Mouse (Mus musculus) megakaryocyte-erythroid progenitor cell, adult 5-6 weeks (primary cell): ENCODE measurements around the gene Xylt2. TPM values are rescaled to one million over a fixed set of nuclear protein-coding genes. Genes with fewer than 3 reads are reported as not detected.
A peak's percentile ranks its signal among the peaks of the same experiment; 100 is the strongest.
"Not testable (repeated sequence)": the region's sequence is repeated elsewhere in the genome, so short reads cannot be mapped to it uniquely, and the experiment has no call there.

Experiments
- ATAC-seq: replicated peaks from 2 replicates; pipeline ENCODE4 v1.8.0; 2016; ENCODE audit warnings: mild to moderate bottlenecking, inconsistent platforms; ENCODE audit not compliant: severe bottlenecking, poor library complexity, low FRiP score, low TSS enrichment
- total RNA-seq, 2 experiments: library from RNA; stranded (forward) in 1 of 2; stranded (reverse) in 1 of 2; fragments of 200-1000, 215-1000 nt in 1 of 2; fragments of >200 nt in 1 of 2; fragmentation: Nextera tagmentation in 1 of 2; gene quantifications; 2 replicates each; pipeline ENCODE4 v1.2.3; 2014 to 2017

Gene Xylt2
- total RNA-seq (2014; fragmentation: Nextera tagmentation) (4.8 and 5.2 TPM in 2 replicates), total RNA-seq (2017) (3.8 and 5.0 TPM in 2 replicates)

DNA sequence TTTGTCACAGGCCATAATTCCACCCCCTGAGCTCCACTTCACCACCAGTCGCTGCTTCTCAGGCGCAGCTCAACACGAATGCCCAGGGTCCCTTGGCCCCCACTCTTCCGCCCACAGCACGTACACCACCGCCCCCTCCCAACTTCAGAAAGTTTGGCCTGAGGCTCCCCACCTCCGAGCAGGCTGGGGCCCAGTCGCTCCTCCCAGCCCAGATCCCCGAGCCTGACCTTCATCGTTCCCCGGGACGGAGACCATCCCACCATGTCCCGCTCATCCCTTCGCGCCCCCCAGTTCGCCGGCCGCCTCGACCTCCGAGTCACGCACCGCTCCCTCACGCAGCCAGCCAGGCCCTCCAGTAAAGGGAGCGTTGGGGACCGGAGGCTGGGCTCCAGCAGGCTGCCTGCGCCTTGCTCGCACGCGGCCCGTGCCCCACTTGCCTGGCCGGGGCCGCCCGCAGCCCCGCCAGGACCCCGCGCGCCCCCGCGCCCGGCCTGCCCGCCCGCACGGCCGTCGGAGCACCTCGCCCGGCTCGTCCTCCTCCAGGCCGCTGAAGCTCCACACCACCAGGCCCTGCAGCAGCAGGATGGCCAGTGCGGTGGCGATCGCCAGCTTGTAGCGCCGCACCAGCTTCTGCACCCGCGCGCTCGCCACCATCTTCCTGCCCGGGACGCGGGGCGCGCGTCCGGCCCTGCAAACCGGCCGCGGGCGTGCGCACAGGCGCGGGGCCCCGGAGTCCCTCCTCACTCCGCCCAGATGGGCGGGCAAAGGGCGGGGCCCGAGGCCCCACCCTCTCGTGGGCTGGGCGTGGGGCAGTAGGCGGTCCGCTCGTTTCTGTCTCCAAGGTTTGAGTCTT lies at the start of gene Xylt2:
Xylt2 (minus strand) TSS at position 762 of the 853 bp plus-strand sequence.
- ATAC-seq = peak; percentile 94

DNA sequence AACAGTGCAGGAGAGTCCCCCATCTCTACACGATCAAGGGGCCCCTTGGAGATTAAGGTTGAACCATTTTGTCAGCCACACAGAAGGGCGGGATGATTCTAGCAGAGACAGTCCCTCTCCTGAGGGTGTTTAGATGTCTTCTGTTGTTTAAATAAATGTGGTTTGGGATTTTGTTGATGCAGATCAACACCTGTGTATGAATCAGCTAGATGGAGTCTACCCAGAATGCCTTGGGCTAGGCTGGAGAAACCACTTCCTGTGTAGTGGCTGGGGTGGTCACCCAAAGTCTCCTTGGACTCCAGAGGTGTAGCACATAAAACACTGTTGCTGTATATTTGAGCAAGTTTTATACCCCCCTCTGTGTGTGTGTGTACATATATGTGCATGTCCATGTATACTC lies 41.9 kb upstream of the Xylt2 start:
- no peak for ATAC-seq

- no peak for ATAC-seq
Measured at GRCm38 (mm10) chr11:94718113-94718909, 41.0 kb upstream of the Xylt2 start.

GRCm38 (mm10) chr11:94717239-94717638 lies 39.9 kb upstream of the Xylt2 start:
- no peak for ATAC-seq

- ATAC-seq = no peak
Measured at GRCm38 (mm10) chr11:94716754-94717153, 39.4 kb upstream of the Xylt2 start.

DNA sequence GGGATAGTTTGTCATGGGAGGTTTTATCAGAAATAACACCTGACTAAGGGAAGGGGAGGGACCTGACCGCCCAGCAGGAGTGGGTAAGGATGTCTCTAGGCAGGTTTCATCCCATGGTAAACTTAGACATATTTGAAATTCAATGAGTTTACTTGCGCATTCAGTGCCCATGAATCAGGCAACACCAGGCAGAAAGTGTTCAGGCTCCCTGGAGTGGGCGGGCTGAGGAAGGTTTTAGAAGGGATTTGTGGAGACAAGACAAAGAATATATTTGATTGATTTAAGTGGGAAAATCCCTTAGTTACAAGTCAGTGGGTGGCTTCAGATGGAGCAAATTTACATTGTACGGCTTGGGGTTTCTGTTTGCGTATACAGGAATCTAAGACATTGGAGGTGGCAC lies 38.3 kb upstream of the Xylt2 start:
- ATAC-seq = no peak

DNA sequence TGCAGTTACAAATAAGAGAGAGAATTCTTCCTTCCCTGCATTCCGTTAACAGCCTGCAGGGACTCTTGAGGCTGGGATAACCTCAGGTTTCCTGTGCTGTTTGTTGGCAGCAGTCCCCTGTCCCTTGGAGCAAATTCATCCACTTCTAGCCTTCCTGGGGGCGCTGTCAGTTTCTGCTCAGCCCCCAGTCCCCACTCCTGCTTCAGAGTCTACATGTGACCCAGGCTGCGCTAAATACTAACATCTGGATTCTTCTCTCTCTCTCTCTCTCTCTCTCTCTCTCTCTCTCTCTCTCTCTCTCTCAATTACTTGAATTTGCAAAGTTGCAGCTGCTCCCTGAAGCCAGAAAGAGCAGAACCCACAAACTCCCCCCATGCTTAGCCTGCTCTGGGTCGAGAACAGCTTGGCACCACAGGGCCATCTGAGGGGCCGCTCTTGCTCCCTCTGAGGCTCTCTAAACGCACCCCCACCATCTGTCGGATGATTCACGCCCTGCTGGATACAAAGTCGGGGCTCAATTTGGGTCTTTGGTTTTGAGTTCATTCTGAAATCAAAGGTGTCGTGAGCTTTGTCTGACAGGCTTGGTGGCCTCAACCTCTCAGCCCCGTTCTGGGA lies 36.0 kb upstream of the Xylt2 start:
- ATAC-seq = no peak

GRCm38 (mm10) chr11:94704472-94704871 lies 27.2 kb upstream of the Xylt2 start, which contains the start of gene Gm11541:
Gene Gm11541 (minus strand): TSS chr11:94704499.
- ATAC-seq = no peak

GRCm38 (mm10) chr11:94704020-94704419 lies 26.7 kb upstream of the Xylt2 start:
- ATAC-seq = no peak

DNA sequence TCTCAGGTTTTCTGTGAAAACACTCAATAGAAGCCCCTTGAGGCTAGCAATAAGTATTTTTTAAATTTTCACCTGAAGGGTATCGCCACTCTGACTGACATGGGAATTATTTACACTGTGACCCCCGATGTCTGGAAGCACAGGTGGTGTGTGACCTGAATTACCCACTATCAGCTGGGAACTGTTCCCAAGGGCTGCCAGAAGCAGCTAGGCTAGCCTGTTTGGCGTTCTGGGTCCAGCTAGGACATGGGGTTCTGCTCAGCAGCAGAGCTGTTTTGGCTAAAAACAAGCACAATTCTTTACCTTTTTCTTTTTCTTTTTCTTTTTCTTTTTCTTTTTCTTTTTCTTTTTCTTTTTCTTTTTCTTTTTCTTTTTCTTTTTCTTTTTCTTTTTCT lies 24.9 kb upstream of the Xylt2 start:
- no peak for ATAC-seq

DNA sequence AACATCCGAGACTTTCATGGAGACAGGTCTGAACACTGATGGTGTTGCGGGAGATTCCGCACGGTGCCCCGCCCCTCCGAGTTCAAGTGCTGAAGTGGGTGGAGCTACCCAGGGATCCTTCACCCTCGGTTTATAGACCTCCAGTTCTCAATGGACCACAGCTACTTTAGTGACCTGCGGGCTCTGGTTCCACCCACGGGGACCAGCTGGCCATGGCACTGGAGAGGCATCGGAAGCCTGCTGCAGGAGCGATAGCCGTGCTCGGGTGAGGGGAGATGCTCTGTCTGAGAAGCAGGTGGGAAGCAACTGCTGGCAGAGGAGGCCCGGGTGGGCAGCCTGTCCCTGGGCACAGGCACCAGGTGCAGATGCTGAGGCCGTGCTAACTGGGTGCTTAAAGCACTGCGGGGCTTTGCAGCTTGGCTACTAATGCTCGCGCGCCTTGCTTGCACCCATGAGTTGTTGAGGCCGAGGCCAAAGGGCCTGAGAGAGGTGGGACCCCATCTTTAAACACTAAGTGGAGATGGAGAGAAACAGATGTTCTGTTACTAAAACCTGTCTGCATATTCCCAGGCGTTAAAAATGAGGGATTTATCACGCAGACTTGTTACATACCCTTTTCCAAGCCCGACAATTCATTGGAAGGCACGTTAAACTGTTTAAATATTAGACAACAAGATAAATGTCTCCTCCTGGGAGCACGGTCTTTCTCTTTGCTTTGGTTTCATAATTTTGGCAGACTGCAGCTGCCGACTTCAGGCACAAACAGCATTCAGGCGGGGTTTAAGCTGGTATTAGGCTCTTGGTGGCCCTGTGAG lies 24.3 kb upstream of the Xylt2 start:
- ATAC-seq = no peak

DNA sequence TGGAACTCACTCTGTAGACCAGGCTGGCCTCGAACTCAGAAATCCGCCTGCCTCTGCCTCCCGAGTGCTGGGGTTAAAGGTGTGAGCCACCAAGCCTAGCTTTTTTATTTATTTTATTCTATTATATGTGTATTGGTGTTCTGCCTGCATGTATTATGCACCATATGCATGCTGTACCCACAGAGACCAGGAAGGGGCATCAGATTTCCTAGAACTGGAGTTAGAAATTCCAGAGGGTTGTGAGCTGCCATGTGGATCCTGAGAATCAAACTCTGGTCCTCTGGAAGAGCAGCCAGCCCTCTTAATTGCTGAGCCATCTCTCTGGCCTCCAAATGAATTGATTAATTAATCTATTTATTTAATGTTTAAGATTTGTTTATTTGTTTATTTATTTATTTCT lies 22.1 kb upstream of the Xylt2 start:
- ATAC-seq = no peak

DNA sequence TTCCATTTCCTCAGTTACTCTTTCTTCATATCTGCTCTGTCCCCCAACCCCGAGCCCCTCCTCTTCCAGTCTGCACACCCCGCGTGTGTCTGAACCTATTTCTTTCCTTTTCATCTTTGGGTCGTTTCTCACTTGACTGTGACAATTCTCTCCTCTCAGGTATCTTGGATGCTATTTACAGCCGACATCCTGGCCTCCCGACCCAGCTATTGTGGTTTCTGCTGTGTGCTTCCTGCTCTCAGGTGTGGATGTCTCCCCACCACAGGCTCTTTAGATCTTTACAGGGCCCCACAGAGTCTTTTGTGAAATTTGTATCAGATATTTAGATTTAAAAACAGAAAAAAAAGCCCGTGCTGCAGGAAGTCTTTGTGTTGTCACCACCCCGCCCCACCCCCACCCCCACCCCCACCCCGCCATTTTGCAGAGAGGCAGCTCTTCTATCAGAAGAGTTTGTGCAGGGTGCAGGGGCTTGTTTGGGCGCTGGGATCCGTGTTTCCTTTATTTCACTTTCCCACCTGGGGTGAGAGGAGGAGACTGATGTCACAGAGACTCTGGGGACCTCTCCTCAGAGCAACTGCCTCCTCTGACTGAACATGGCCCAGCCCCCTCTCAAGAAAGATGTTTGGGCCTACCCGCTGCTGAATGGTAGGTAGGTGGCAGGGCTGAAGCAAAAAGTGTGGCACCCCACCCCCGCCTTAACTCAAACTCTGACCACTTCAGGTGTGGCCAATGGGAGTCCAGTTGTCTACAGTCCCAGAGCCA lies 20.6 kb upstream of the Xylt2 start:
- no peak for ATAC-seq

- no peak for ATAC-seq
Measured at GRCm38 (mm10) chr11:94697140-94697539, 19.8 kb upstream of the Xylt2 start.

GRCm38 (mm10) chr11:94695508-94695907 lies 18.2 kb upstream of the Xylt2 start:
- ATAC-seq = no peak

GRCm38 (mm10) chr11:94692502-94692901 lies 15.2 kb upstream of the Xylt2 start:
- not testable (repeated sequence) for ATAC-seq

- no peak for ATAC-seq
Measured at GRCm38 (mm10) chr11:94687178-94687577, 9.9 kb upstream of the Xylt2 start.

DNA sequence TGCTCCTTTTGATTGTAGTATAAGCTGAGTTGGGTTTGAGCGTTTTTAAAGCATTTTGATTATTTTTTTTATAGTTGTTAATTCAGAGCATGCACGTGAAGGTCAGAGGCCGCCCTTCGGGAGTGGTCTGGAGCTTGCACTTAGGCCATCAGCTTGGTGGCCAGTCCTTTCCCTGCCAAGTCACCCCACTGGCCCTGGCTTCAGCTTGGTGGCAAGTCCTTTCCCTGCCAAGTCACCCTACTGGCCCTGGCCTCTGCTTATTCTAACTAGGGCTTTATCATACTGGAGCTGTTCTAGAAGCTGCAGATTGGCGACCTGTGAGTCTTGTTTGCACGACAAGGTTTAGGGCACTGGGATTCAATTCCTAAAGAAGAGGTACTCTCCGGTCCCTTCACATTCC lies 5.1 kb upstream of the Xylt2 start:
- no peak for ATAC-seq

DNA sequence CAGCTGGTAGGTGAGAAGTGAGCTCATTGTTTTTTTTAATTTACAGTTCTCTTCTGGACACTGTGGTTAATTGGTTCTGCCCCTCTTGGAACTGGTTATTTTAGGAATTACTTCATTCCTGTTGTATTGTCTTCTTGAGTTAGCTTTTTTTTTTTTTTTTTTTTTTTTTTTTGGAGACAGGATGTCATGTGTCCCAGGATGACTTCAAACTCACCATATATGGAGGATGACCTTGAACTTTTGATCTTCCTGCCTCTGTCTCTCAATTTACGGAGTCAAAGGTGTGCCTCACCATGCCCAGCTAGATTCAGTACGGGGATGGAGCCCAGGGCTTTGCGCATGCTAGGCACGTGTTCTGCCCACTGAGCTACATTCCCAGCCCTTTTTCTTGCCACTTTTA lies 4.3 kb upstream of the Xylt2 start:
- no peak for ATAC-seq
